Mouse (Mus musculus) cortical plate, adult 2 months (tissue): Measurements from ENCODE around the gene Shank2. TPM values are rescaled to one million over a fixed set of nuclear protein-coding genes. Genes with fewer than 3 reads are reported as not detected.

Experiments used
- H3K27ac ChIP-seq: fragments of 200-500 bp; 2 replicates; pipeline ENCODE4 v1.5.1; 2012; ENCODE audit warnings: low read length, control low read depth, inconsistent platforms; ENCODE audit not compliant: insufficient read depth
- H3K4me1 ChIP-seq: fragments of 200-500 bp; 2 replicates; pipeline ENCODE4 v1.6.1; 2011; ENCODE audit warnings: low read length; ENCODE audit not compliant: control insufficient read depth, insufficient read depth
- H3K4me3 ChIP-seq: fragments of 200-500 bp; 2 replicates; pipeline ENCODE4 v1.5.1; 2011; ENCODE audit warnings: mild to moderate bottlenecking, low read length, control low read depth; ENCODE audit not compliant: insufficient read depth
- CTCF ChIP-seq: fragments of 200-500 bp; IDR thresholded peaks from 2 replicates; pipeline ENCODE4 v1.5.1; 2011; ENCODE audit warnings: mild to moderate bottlenecking, control low read depth, low read length; ENCODE audit not compliant: insufficient read depth; ENCODE audit errors: extremely low read depth
- POLR2A ChIP-seq: fragments of 200-500 bp; IDR thresholded peaks from 2 replicates; pipeline ENCODE4 v1.6.1; 2011; ENCODE audit warnings: mild to moderate bottlenecking, low read length, control low read depth; ENCODE audit not compliant: insufficient read depth; ENCODE audit errors: extremely low read depth
- polyA plus RNA-seq: library from polyadenylated mRNA; depleted of rRNA; stranded (reverse); fragments of >200 nt; gene quantifications from 2 replicates; pipeline ENCODE4 v1.2.3, GENCODE M21; 2012

The Shank2 gene
- polyA plus RNA-seq, 1 experiment = 69.7 TPM

DNA sequence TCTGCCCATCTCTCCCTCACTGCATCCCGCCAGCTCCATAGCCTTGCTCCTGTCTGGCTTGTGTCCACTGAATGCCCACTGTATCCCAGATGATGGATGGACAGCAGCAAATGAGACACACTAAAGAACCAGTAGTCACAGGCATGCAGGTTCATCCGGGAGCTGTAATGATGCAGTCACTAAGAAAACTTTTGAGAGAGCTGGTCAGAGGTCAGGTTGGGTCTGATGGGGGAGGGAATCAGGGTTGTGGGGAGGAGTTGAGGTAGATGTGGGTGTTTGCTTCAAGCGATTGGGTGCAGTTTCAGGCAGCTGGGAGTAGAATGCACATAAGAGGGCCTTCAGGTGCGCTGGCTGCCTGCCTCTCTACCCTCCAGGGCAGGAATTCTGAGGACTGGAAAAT is 21.8 kb downstream of the Shank2 start:
- Histone ChIP-seq H3K4me3 (no peak overlapping the region), H3K27ac (no peak overlapping the region), H3K4me1 (no peaks in the 10 kb centered on the region)
- no peak for TF ChIP-seq CTCF
- TF ChIP-seq POLR2A = no peak

DNA sequence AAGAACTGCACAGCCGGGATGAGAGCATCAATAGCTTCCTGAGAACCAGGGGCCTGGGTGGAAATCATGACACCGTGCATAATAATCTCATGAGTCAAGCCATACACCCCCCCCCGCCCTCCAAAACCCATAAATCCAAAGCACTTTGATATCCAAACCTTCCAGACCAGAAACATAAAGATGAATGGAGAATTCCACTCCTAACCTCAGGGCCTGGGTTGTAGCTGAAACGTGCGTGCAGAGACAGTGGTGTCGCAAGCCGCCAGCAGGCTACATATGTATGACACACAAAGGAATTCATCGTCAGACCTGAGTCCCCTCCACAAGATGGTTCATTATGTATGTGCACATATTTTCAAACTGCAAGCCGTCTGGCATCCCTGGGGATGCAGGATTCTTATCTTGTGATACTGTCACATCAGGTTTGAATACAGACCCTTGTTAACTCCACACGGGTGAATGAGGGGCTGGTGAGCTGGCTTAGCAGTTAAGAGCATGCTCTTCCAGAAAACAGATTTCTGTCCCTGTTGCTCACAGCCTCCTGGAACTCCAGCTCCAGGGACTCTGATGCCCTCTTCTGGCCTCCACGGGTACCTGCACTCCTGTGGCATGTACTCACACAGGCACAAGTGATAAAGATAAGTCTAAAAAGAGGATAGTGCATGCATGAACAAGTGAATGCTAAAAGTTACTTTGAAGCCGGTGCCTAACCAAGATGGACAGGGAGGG is 24.5 kb downstream of the Shank2 start:
- Histone ChIP-seq H3K27ac (no peak overlapping the region), H3K4me3 (no peak overlapping the region), H3K4me1 (no peaks in the 10 kb centered on the region)
- TF ChIP-seq CTCF = no peak
- no peak for TF ChIP-seq POLR2A

GRCm38 (mm10) chr7:144029246-144029645 is 27.5 kb downstream of the Shank2 start:
- TF ChIP-seq CTCF = no peak
- no peak for TF ChIP-seq POLR2A
- no peaks in the 10 kb centered on the region for H3K4me1 ChIP-seq
- H3K4me3 ChIP-seq = no peak overlapping the region
- H3K27ac ChIP-seq = no peak overlapping the region

DNA sequence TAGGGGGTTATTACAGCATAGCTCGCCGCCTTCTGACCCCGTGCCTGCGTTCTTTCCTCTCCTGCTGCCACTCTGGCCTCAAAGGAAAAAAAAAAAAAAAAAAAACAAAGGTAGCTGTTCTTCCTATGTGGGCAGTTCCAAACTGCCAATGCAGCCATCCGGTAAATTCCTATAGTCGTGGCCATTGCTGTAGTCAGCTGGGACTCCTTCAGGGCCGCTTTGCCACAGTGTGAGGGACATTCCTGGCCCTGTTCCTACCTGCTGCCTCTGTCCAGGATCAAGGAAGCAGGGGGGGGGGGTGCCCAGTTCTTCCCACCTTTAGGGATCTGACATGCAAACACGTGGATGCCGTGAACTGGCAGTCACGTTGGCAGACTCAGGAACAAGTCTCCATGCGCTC is 29.1 kb downstream of the Shank2 start:
- Histone ChIP-seq H3K4me3 (no peak overlapping the region), H3K27ac (no peak overlapping the region), H3K4me1 (no peaks in the 10 kb centered on the region)
- TF ChIP-seq POLR2A (no peak), CTCF (no peak)

GRCm38 (mm10) chr7:144031611-144032010 is 29.9 kb downstream of the Shank2 start:
- H3K4me1 ChIP-seq = no peaks in the 10 kb centered on the region

DNA sequence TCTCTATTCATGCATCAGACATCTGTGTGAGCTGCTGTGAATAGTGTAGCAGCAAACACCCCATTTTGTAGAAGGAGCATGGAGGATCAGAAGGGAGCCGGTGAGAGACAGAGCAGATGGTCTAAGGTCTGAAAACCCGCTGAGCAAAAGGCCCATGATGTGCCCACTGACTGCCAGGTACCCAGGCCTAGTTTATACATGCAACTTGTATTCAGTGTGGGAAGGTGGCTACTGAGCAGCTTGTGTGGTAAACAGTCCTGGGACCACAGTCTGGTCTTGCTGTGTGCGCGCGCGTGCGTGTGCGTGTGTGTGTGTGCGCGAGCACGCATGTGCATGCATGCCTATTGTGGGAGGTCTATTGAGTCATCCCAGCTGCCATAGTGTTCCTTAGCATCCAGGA is 35.8 kb downstream of the Shank2 start:
- Histone ChIP-seq H3K4me3 (no peak overlapping the region), H3K27ac (no peak overlapping the region), H3K4me1 (no peaks in the 10 kb centered on the region)
- no peak for TF ChIP-seq POLR2A

More at GRCm38 (mm10) chr7:144031611-144032010, 29.9 kb downstream of the Shank2 start:
- no peak overlapping the region for H3K27ac ChIP-seq
- no peak overlapping the region for H3K4me3 ChIP-seq
- TF ChIP-seq POLR2A (no peak), CTCF (no peak)

GRCm38 (mm10) chr7:144037966-144038669 is 36.4 kb downstream of the Shank2 start:
- Histone ChIP-seq H3K27ac (no peak overlapping the region), H3K4me1 (no peaks in the 10 kb centered on the region), H3K4me3 (no peak overlapping the region)
- TF ChIP-seq POLR2A (no peak), CTCF (no peak)

DNA sequence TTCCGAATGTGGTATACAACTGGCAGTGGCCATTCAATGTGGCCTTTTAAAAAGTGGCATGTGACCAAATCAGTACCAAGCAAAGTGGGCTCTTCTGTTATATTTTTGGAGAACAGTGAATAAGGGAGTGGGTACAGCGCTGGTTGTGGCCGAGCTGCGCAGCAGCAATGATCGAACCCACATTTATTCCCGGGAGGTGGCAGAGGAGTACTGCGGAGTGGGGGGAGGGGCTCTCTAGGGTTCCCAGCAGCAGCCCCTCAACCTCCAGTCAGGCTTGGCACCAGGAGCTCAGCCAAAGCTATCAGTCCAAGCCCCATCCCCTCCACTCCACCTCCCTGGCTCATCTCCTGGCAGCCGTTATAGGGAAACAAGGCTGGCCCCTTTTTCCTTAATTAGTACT is 37.0 kb downstream of the Shank2 start:
- Histone ChIP-seq H3K27ac (no peak overlapping the region), H3K4me3 (no peak overlapping the region), H3K4me1 (no peaks in the 10 kb centered on the region)
- no peak for TF ChIP-seq POLR2A

- TF ChIP-seq CTCF (no peak), POLR2A (no peak)
- H3K4me1 ChIP-seq = no peaks in the 10 kb centered on the region
- H3K27ac ChIP-seq = no peak overlapping the region
- no peak overlapping the region for H3K4me3 ChIP-seq
Observed at GRCm38 (mm10) chr7:144040328-144040727, 38.6 kb downstream of the Shank2 start.

DNA sequence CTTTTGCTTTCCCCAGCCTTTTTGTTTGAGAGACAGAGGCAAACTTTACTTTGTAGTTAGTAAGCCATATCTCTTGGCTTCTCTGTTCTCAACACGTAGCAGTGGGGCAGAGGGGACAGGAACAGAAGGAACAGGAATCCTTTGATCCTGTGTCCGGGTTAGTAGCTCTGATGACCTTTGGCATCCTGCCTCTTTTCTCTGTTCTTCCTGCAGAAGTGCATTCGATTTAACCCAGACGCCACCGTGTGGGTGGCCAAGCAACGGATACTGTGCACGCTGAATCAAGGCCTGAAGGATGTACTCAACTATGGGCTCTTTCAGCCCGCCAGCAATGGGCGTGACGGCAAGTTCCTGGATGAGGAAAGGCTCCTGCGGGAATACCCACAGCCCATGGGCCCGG is 50.3 kb downstream of the Shank2 start:
- TF ChIP-seq POLR2A (no peak), CTCF (no peak)
- no peaks in the 10 kb centered on the region for H3K4me1 ChIP-seq
- no peak overlapping the region for H3K27ac ChIP-seq
- H3K4me3 ChIP-seq = no peak overlapping the region
